Mouse (Mus musculus) adrenal gland, postnatal 0 days (tissue): ENCODE data around the gene Aldoart1. TPM values are rescaled to one million over a fixed set of nuclear protein-coding genes. Genes with fewer than 3 reads are reported as not detected.

Experiments
- polyA plus RNA-seq: library from polyadenylated mRNA; unstranded; fragments of >200 nt; fragmentation: Nextera tagmentation; extraction: Ambion mirVana; gene quantifications from 2 replicates; pipeline ENCODE4 v1.2.1, GENCODE M21; 2015

The Aldoart1 gene
- not detected in 2 replicates for polyA plus RNA-seq

GRCm38 (mm10) chr4:72852534-72852933, at the start of gene Aldoart1:
Aldoart1 (minus strand) TSS chr4:72852634.

